Mouse (Mus musculus): Measurements from ENCODE around the gene Steap3. TPM values are rescaled to one million over a fixed set of nuclear protein-coding genes. Genes with fewer than 3 reads are reported as not detected.
A peak's percentile ranks its signal among the peaks of the same experiment; 100 is the strongest.

Steap3 gene
- polyA plus RNA-seq, 1 experiment from 2014 or later = 3.9 TPM

GRCm38 (mm10) chr1:120174991-120175390 lies 97.5 kb downstream of the Steap3 start:
- Histone ChIP-seq H3K4me3 (replicated peaks) (no peak overlapping the region), H3K4me2 (no peak overlapping the region), H3K9me3 (replicated peaks) (no peaks in the 10 kb centered on the region), H3K27me3 (replicated peaks) (no peaks in the 10 kb centered on the region), H3K4me1 (0 out of 2 replicates have a peak, but pooled peaks cover 6% of the 10 kb centered on the region), H3K36me3 (no peaks in the 10 kb centered on the region), H3K9ac (replicated peaks) (no peak overlapping the region), H3K27ac (replicated peaks) (no peak overlapping the region)
- ATAC-seq (ENCODE audit: low FRiP score) = no peak
- 70% methylated on average over 4 of the region's 4 CpGs for WGBS

GRCm38 (mm10) chr1:120171819-120172521 lies 100.5 kb downstream of the Steap3 start:
- H3K9me3 ChIP-seq (replicated peaks) = no peaks in the 10 kb centered on the region
- no peak overlapping the region for H3K27ac ChIP-seq (replicated peaks)
- H3K4me1 ChIP-seq = 0 out of 2 replicates have a peak, but pooled peaks cover 4% of the 10 kb centered on the region
- peak; percentile 77; the same call in 1 of the 2 replicates for ATAC-seq (ENCODE audit: low FRiP score)
- WGBS = 58% methylated on average over 5 of the region's 5 CpGs
- H3K9ac ChIP-seq (replicated peaks) = no peak overlapping the region
- no peak overlapping the region for H3K4me3 ChIP-seq (replicated peaks)
- H3K4me2 ChIP-seq = no peak overlapping the region
- no peaks in the 10 kb centered on the region for H3K36me3 ChIP-seq
- no peaks in the 10 kb centered on the region for H3K27me3 ChIP-seq (replicated peaks)

- WGBS = 87% methylated on average over 7 of the region's 7 CpGs
- no peak overlapping the region for H3K4me3 ChIP-seq (replicated peaks)
- no peak overlapping the region for H3K9ac ChIP-seq (replicated peaks)
- H3K9me3 ChIP-seq (replicated peaks) = no peaks in the 10 kb centered on the region
- H3K36me3 ChIP-seq = no peaks in the 10 kb centered on the region
- no peak overlapping the region for H3K27ac ChIP-seq (replicated peaks)
- no peak; the same call in 1 of the 2 replicates for ATAC-seq (ENCODE audit: low FRiP score)
- H3K4me1 ChIP-seq = no peaks in the 10 kb centered on the region
- no peak overlapping the region for H3K4me2 ChIP-seq
- no peaks in the 10 kb centered on the region for H3K27me3 ChIP-seq (replicated peaks)
Measured at GRCm38 (mm10) chr1:120170307-120170706, 102.2 kb downstream of the Steap3 start.

GRCm38 (mm10) chr1:120168674-120169073 lies 103.8 kb downstream of the Steap3 start:
- no peaks in the 10 kb centered on the region for H3K27me3 ChIP-seq (replicated peaks)
- H3K4me1 ChIP-seq = no peaks in the 10 kb centered on the region
- H3K36me3 ChIP-seq = no peaks in the 10 kb centered on the region
- no peak overlapping the region for H3K9ac ChIP-seq (replicated peaks)
- no peaks in the 10 kb centered on the region for H3K9me3 ChIP-seq (replicated peaks)
- no peak overlapping the region for H3K4me3 ChIP-seq (replicated peaks)
- no peak overlapping the region for H3K4me2 ChIP-seq
- no peak overlapping the region for H3K27ac ChIP-seq (replicated peaks)
- no peak for ATAC-seq (ENCODE audit: low FRiP score)
- WGBS = 81% methylated on average over 7 of the region's 7 CpGs

- 59% methylated on average over 4 of the region's 4 CpGs for WGBS
- Histone ChIP-seq H3K27me3 (replicated peaks) (no peaks in the 10 kb centered on the region), H3K36me3 (no peaks in the 10 kb centered on the region), H3K9me3 (replicated peaks) (no peaks in the 10 kb centered on the region), H3K27ac (replicated peaks) (no peak overlapping the region), H3K4me2 (no peak overlapping the region), H3K9ac (replicated peaks) (no peak overlapping the region), H3K4me3 (replicated peaks) (no peak overlapping the region), H3K4me1 (no peaks in the 10 kb centered on the region)
- no peak for ATAC-seq (ENCODE audit: low FRiP score)
Measured at GRCm38 (mm10) chr1:120168016-120168415, 104.5 kb downstream of the Steap3 start.

GRCm38 (mm10) chr1:120162616-120163015 lies 109.9 kb downstream of the Steap3 start:
- 74% methylated on average over 1 of the region's 1 CpGs for WGBS
- no peak for ATAC-seq (ENCODE audit: low FRiP score)
- H3K27me3 ChIP-seq (replicated peaks) = no peaks in the 10 kb centered on the region

GRCm38 (mm10) chr1:120161502-120161901 lies 111.0 kb downstream of the Steap3 start:
- Histone ChIP-seq H3K4me3 (replicated peaks) (no peak overlapping the region), H3K36me3 (no peaks in the 10 kb centered on the region), H3K27me3 (replicated peaks) (no peaks in the 10 kb centered on the region), H3K4me2 (no peak overlapping the region), H3K9me3 (replicated peaks) (no peaks in the 10 kb centered on the region), H3K4me1 (no peaks in the 10 kb centered on the region), H3K27ac (replicated peaks) (no peak overlapping the region), H3K9ac (replicated peaks) (no peak overlapping the region)
- 91% methylated on average over 5 of the region's 5 CpGs for WGBS
- ATAC-seq (ENCODE audit: low FRiP score) = no peak

More at GRCm38 (mm10) chr1:120162616-120163015, 109.9 kb downstream of the Steap3 start:
- Histone ChIP-seq H3K4me3 (replicated peaks) (no peak overlapping the region), H3K4me2 (no peak overlapping the region), H3K27ac (replicated peaks) (no peak overlapping the region), H3K9ac (replicated peaks) (no peak overlapping the region), H3K4me1 (no peaks in the 10 kb centered on the region), H3K9me3 (replicated peaks) (no peaks in the 10 kb centered on the region), H3K36me3 (no peaks in the 10 kb centered on the region)

- Histone ChIP-seq H3K36me3 (no peaks in the 10 kb centered on the region), H3K9ac (replicated peaks) (no peak overlapping the region), H3K4me1 (no peaks in the 10 kb centered on the region), H3K9me3 (replicated peaks) (no peaks in the 10 kb centered on the region), H3K4me3 (replicated peaks) (no peak overlapping the region), H3K27me3 (replicated peaks) (no peaks in the 10 kb centered on the region), H3K4me2 (no peak overlapping the region), H3K27ac (replicated peaks) (no peak overlapping the region)
- ATAC-seq (ENCODE audit: low FRiP score) = no peak
- 92% methylated on average over 9 of the region's 9 CpGs for WGBS
Measured at GRCm38 (mm10) chr1:120158474-120159127, 113.9 kb downstream of the Steap3 start.

- Histone ChIP-seq H3K27me3 (replicated peaks) (no peaks in the 10 kb centered on the region), H3K4me2 (no peak overlapping the region), H3K4me3 (replicated peaks) (no peak overlapping the region), H3K36me3 (no peaks in the 10 kb centered on the region), H3K4me1 (no peaks in the 10 kb centered on the region), H3K27ac (replicated peaks) (no peak overlapping the region), H3K9ac (replicated peaks) (no peak overlapping the region), H3K9me3 (replicated peaks) (no peaks in the 10 kb centered on the region)
- WGBS = 23% methylated on average over 1 of the region's 1 CpGs
- ATAC-seq (ENCODE audit: low FRiP score) = no peak
Measured at GRCm38 (mm10) chr1:120155325-120155724, 117.2 kb downstream of the Steap3 start.

- Histone ChIP-seq H3K9me3 (replicated peaks) (no peaks in the 10 kb centered on the region), H3K27ac (replicated peaks) (no peak overlapping the region), H3K9ac (replicated peaks) (no peak overlapping the region), H3K27me3 (replicated peaks) (no peaks in the 10 kb centered on the region), H3K4me3 (replicated peaks) (no peak overlapping the region), H3K4me1 (no peaks in the 10 kb centered on the region), H3K4me2 (no peak overlapping the region), H3K36me3 (no peaks in the 10 kb centered on the region)
- ATAC-seq (ENCODE audit: low FRiP score) = no peak
Measured at GRCm38 (mm10) chr1:120154232-120154631, 118.3 kb downstream of the Steap3 start.

- H3K4me1 ChIP-seq = no peaks in the 10 kb centered on the region
- H3K27me3 ChIP-seq (replicated peaks) = no peaks in the 10 kb centered on the region
- no peak for ATAC-seq (ENCODE audit: low FRiP score)
- no peak overlapping the region for H3K4me3 ChIP-seq (replicated peaks)
- no peak overlapping the region for H3K27ac ChIP-seq (replicated peaks)
- no peak overlapping the region for H3K9ac ChIP-seq (replicated peaks)
- no peaks in the 10 kb centered on the region for H3K9me3 ChIP-seq (replicated peaks)
- H3K4me2 ChIP-seq = no peak overlapping the region
- H3K36me3 ChIP-seq = no peaks in the 10 kb centered on the region
Measured at GRCm38 (mm10) chr1:120146994-120147393, 125.5 kb downstream of the Steap3 start.

GRCm38 (mm10) chr1:120145527-120146216 lies 126.8 kb downstream of the Steap3 start:
- no peak for ATAC-seq (ENCODE audit: low FRiP score)
- WGBS = 84% methylated on average over 8 of the region's 8 CpGs
- Histone ChIP-seq H3K9me3 (replicated peaks) (no peaks in the 10 kb centered on the region), H3K4me2 (no peak overlapping the region), H3K27ac (replicated peaks) (no peak overlapping the region), H3K4me1 (no peaks in the 10 kb centered on the region), H3K27me3 (replicated peaks) (no peaks in the 10 kb centered on the region), H3K4me3 (replicated peaks) (no peak overlapping the region), H3K9ac (replicated peaks) (no peak overlapping the region), H3K36me3 (no peaks in the 10 kb centered on the region)

All from neural tube, embryonic 15.5 days (tissue).